ENCODE assay signal across 8 mouse cellular contexts in the genomic region with DNA sequence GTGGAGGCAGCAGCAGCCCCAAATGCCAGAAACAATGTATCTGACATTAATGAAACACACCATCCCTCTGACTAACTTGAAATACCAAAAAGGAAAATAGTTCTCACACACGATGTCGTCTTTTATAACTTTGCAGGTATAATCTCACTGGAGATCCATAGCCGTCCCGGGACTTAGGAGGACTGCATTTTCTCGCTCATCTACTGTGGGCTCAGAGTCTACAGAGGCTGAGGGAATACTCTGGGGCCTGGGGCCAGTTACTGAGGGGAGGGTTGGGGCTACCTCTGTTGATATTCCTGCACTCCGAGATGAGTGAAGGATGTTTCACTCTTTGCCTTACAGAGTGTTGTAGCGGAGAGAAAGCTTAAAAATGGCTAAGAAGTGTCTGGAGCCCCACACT. TPM values are rescaled to one million over a fixed set of nuclear protein-coding genes. Genes with fewer than 3 reads are reported as not detected.
DNase-seq lines count a peak whose midpoint lies in the region; ATAC-seq lines count a peak whose summit lies in the region.

No protein-coding gene starts in this region.

- no peak overlapping the region for H3K27ac ChIP-seq in heart, embryonic 10.5 days
- H3K27ac ChIP-seq in forebrain, embryonic 15.5 days (replicated peaks): no peak overlapping the region
- peak overlapping the region; percentile 96 for H3K27ac ChIP-seq in midbrain, embryonic 10.5 days (replicated peaks)

- ATAC-seq in forebrain, embryonic 15.5 days (replicated peaks): no peak
- ATAC-seq in cerebellum, adult (ENCODE audit: insufficient number of reproducible peaks, low FRiP score, low TSS enrichment): no peak

- no peaks in the 10 kb centered on the region for H3K36me3 ChIP-seq in heart, embryonic 10.5 days
- no peaks in the 10 kb centered on the region for H3K36me3 ChIP-seq in forebrain, embryonic 15.5 days
- H3K36me3 ChIP-seq in midbrain, embryonic 10.5 days: no peaks in the 10 kb centered on the region

- peak overlapping the region; percentile 93 for H3K4me3 ChIP-seq in heart, embryonic 10.5 days
- 0 out of 2 replicates have a peak overlapping the region, but pooled peaks have one; percentile 70 for H3K4me3 ChIP-seq in forebrain, embryonic 15.5 days
- peak overlapping the region; percentile 74 for H3K4me3 ChIP-seq in midbrain, embryonic 10.5 days

- H3K4me1 ChIP-seq in heart, embryonic 10.5 days: 0 out of 2 replicates have a peak, but pooled peaks cover 11% of the 10 kb centered on the region
- peaks cover 30% of the 10 kb centered on the region for H3K4me1 ChIP-seq in forebrain, embryonic 15.5 days
- peaks cover 42% of the 10 kb centered on the region for H3K4me1 ChIP-seq in midbrain, embryonic 10.5 days

- 23% methylated on average over 7 of the region's 7 CpGs for WGBS in heart, embryonic 10.5 days
- WGBS in forebrain, embryonic 15.5 days: 9% methylated on average over 7 of the region's 7 CpGs
- 15% methylated on average over 7 of the region's 7 CpGs for WGBS in midbrain, embryonic 10.5 days

- H3K9me3 ChIP-seq in heart, embryonic 10.5 days: no peaks in the 10 kb centered on the region
- no peaks in the 10 kb centered on the region for H3K9me3 ChIP-seq in forebrain, embryonic 15.5 days
- H3K9me3 ChIP-seq in midbrain, embryonic 10.5 days (replicated peaks): no peaks in the 10 kb centered on the region

- H3K27me3 ChIP-seq in heart, embryonic 10.5 days (ENCODE audit: insufficient read depth, poor library complexity, severe bottlenecking): 0 out of 2 replicates have a peak, but pooled peaks cover 6% of the 10 kb centered on the region
- 0 out of 2 replicates have a peak, but pooled peaks cover 3% of the 10 kb centered on the region for H3K27me3 ChIP-seq in forebrain, embryonic 15.5 days
- H3K27me3 ChIP-seq in midbrain, embryonic 10.5 days (ENCODE audit: low read depth, poor library complexity, severe bottlenecking): peaks cover 48% of the 10 kb centered on the region

- intact Hi-C loops in heart, postnatal 25 days (cut with DNase I): no loop called here
- intact Hi-C loops in gastrocnemius, postnatal 14 days (cut with DNase I; ENCODE audit: low total_unique reads): loop anchor here (10.0 kb wide), 1 partner anchor 253 kb away; no protein-coding TSS in a partner anchor

- H3K9ac ChIP-seq in forebrain, embryonic 15.5 days (replicated peaks): no peak overlapping the region

- peak overlapping the region; percentile 92 for H3K4me2 ChIP-seq in forebrain, embryonic 15.5 days (replicated peaks)

- DNase-seq in heart, embryonic 10.5 days (ENCODE audit: low spot score): no peak
- no peak for DNase-seq in heart, postnatal 25 days (ENCODE audit: low spot score)
- DNase-seq in 3T3-L1 (ENCODE audit: low read depth, low spot score): peak; percentile 15
- peak; percentile 26 for DNase-seq in midbrain, embryonic 10.5 days (ENCODE audit: low spot score)
- DNase-seq in gastrocnemius, postnatal 14 days: no peak
- no peak for DNase-seq in layer of hippocampus, adult 8-10 months (ENCODE audit: low spot score in 2 of 2)

RNA-seq across cellular contexts. Expression of a gene that starts 1.1 kb away (rescaled TPM):
- polyA plus RNA-seq in heart, embryonic 10.5 days (2016; fragmentation: Nextera tagmentation; extraction: Ambion mirVana): 8.0 and 16.7 TPM in 2 replicates
- total RNA-seq in heart, postnatal 25 days (2021): 1 to 10 TPM; 1.9 to 2.0 TPM
- polyA plus RNA-seq in forebrain, embryonic 15.5 days (2015; fragmentation: Nextera tagmentation; extraction: Ambion mirVana): 13.5 and 15.9 TPM in 2 replicates
- polyA plus RNA-seq in midbrain, embryonic 10.5 days (2016; fragmentation: Nextera tagmentation; extraction: Ambion mirVana): 33.5 and 34.5 TPM in 2 replicates
- 1 to 10 TPM; 2.6 to 4.6 TPM for total RNA-seq in gastrocnemius, postnatal 14 days (2021)
- total RNA-seq in layer of hippocampus, adult 8-10 months (2022): 10 to 100 TPM in 3 of 4 experiments, 1 to 10 TPM in 1; 9.6 to 10.2 (median 10.2) TPM

Comparison
In these comparisons a context has a peak if more than half of its experiments do, and no peak if none do; other contexts are left out.
1. DNase-seq: peak in 3T3-L1 (single experiment) and midbrain, embryonic 10.5 days (single experiment); none in heart, embryonic 10.5 days (single experiment), heart, postnatal 25 days (single experiment), gastrocnemius, postnatal 14 days (single experiment) and layer of hippocampus, adult 8-10 months (0 of 2).
2. Peak in every context shown above with its lines, with median percentiles within 50 percentile points of each other: H3K4me3 ChIP-seq.